Mouse (Mus musculus): ENCODE results near the gene Sesn3.
"Not testable (repeated sequence)": the region's sequence is repeated elsewhere in the genome, so short reads cannot be mapped to it uniquely, and the experiment has no call there.

Gene Sesn3

DNA sequence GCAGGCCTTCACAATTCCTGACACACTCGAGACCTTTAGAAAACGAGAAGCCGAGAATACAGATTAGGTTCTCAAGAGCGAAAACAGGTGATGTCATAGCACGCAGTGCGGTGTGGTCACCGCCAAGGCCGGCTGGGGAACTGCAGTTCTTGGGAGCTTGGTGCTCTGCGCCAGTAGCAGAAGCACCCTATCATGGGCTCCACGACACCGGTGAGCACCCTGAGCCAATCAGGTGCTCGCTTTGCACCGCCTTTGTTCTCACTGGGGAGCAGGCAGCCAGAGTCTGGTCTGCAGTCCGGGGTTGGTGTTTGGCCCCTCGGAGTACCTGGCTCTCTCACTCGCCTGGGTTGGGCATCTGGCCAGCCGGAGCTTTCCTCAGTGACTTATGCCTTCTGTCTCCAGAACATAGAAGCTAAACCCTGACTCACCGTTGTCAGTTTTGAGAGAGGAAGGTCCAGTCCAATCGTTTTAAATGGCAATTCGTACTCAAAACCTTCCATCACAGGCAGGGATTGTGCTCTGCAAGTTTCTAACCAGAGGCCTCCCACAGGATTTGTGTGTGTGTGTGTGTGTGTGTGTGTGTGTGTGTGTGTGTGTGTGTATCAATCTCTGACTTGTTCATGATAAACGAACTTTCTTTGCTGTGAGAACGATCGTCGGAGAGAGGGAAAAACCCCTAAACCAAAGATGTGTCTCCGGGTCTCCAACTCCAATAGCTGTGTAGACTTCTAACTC lies at the start of gene Sesn3:
TSS of gene Sesn3 (plus strand) at position 82 of the 735 bp plus-strand sequence.
- DNase-seq (ENCODE audit: low spot score in 2 of 2): peak; percentile 67 to 75

DNA sequence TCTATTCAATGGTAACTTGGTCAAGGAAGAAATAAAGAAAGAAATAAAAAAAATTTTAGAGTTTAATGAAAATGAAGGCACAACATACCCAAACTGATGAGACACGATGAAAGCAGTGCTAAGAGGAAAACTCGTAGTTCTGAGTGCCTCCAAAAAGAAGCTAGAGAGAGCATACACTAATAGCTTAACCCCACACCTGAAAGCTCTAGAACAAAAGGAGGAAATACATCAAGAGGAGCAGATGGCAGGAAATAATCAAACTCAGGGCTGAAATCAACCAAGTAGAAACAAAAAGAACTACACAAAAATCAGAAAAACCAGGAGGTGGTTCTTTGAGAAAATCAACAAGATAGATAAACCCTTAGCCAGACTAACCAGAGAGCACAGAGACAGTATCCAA lies 47.8 kb upstream of the Sesn3 start:
- not testable (repeated sequence) for DNase-seq (ENCODE audit: low spot score in 2 of 2)

DNA sequence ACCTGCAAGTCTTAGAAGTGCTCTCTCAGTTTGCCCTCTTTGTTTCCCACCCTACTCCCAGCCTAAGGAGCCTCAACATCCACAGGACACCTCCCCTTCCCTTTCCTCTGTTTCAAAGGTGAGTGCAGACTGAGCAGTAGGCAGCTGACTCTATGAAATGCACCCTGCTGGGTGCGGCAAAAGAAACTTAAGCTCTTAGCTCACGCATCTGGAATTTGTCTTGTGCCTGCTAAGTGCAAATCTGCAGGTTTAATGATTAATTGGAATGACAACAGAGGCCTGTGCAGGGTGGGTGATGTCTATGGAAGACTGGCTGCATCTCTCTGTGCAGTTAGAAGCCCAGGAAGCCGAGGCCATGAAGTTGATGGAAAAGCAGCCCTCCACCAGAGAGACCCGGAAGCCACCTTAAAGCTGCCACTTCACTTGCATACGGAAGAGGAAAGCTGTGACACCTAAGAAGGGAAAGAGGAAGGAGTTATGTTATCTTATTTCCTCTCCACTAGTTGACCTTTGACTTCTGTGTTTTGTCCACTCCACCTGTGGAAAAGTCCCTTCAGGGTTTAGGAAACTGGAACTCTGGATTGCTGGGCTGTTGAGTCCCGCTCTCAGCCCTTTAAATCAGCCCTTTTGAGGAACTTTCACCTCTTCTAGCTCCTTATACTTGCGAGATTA lies 41.0 kb upstream of the Sesn3 start:
- DNase-seq (ENCODE audit: low spot score in 2 of 2): no peak

DNA sequence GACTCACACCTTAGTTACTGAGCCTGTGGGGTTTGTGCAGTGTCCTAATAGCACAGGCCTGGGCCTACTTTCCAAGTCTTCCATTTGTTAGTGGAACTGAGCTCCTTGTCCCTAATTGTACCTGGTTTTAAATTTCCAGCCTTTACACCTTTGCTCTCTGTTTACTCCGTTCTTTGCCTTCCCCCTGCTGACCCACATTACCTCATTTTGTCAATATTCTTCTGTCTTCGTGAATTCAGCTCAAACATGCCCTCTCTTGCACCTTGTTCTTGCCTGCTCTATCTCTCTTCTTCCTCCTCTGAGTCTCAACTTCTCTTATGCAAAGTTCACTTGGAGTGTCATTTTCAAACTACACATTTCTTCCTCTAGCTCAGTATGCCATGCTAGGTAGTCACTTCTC lies 39.6 kb upstream of the Sesn3 start:
- no peak for DNase-seq (ENCODE audit: low spot score in 2 of 2)

DNA sequence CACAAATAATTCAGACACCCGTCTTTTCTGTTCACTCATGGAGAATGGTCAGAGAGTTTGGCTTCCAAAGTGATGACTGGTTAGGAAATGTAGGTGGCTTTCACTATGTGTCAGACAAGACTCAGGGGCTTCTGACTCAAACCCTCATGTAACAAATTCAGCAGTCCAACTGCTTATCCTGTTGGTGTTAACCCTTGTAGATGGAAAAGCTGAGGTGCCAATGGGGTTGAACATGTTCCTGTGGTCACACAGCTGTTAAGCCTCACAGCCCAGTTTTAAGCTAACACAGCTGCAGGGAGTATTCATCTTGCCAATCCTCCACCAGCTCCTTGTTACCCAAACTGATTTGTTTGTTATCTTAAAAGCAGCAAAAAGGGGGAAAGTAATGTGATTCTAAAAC lies 33.9 kb upstream of the Sesn3 start:
- DNase-seq (ENCODE audit: low spot score in 2 of 2): not testable (repeated sequence)

DNA sequence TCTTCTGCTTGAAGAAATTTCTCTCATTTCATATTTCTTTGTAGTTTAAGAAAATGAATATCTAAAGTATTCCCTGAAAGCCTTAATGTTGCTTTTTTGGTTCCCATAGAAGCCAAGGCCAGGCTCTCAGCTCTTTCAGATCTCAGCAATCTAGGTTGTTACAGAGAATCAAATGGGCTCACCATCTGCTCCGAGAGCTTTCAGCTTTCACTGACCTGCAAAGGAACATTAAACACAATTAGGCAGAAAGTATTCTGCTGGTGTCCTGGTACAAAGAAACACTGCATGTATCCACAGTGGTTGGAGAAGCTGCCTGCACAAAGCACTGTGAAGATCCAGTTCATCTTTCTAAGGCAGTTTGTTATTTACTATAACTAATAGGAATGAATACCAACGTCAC lies 32.6 kb upstream of the Sesn3 start:
- DNase-seq (ENCODE audit: low spot score in 2 of 2): no peak

DNA sequence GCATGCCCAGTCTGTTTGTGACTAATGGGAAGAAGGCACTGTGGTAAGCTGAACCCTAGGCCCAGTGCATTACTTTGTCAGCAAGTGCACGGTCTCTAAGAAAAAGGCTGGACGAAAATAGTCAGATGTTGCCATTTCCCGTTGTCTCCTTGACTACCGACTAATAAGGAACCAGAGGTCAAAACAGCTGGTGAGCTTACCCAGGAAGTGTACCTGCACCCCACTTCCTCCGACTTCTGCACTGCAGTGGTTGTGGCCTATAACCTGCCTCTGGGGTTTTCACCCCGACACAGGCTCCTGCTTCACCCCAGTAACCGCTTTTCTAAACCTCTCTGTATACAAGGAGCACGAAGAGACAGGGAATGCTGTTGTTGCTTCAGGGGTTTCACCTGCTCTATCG lies 30.3 kb upstream of the Sesn3 start:
- peak; percentile 3 to 23 for DNase-seq (ENCODE audit: low spot score in 2 of 2)

DNA sequence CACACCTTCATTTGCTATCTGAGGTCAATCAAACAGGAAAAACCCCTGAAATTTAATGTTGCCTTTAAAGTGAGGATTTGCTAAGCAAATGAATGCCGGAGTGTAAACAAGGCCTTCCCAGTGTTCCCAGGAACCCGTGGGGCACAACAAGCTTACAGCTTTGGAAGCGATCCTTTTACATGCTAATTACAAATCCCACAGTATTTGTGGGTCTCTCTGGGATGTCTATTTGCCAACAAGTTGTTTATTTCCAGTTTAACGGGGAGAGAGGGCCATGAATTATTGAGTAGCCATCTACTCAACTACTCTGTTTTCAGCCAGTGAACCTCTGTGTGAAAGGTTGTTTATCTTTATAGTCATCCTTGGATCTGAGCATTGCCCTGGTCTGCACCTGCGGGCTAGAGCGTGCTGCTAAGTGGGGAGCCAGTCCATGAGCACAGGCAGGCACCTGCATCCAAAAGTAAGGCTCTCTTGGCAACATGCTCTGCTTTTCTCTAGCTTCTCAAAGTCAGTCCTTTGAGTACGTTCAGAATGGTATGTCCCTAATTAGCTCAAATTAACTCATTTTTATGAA lies 29.8 kb upstream of the Sesn3 start:
- no peak for DNase-seq (ENCODE audit: low spot score in 2 of 2)

DNA sequence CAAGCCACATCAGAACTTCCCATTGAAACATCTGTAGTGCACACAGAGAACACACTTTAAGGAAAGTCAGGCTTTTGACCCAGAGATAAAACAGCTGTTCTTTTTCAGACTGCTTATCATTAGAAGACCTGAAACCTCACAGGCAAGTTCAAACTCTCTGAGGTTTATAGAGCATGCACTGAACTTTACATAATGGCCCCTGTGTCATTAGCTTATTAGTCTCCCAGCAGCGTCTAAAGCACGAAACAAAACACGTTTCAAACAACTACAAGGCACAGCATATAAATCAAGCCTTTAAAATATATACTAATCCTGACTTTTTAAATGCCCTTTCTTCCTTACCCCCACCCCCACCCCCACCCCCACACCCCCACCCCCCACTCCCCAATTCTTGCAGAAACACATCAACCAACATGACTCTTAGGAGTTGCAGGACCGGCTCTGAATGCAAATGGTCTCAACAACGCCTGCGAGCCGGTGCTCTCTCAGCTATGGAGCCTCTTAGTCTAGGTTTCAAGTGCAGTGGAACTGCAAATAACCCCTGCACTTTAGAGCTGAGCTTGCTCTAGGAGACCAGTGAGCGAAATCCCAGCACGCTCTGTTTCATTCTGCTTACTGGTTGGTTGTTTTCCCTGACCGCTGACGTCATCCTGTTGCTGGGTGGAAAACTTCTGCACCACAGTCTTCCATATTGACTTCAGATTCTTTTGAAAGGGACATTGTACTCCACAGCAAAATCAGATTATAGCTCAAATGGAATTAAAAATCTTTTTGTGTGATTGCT lies 28.7 kb upstream of the Sesn3 start:
- no peak for DNase-seq (ENCODE audit: low spot score in 2 of 2)

DNA sequence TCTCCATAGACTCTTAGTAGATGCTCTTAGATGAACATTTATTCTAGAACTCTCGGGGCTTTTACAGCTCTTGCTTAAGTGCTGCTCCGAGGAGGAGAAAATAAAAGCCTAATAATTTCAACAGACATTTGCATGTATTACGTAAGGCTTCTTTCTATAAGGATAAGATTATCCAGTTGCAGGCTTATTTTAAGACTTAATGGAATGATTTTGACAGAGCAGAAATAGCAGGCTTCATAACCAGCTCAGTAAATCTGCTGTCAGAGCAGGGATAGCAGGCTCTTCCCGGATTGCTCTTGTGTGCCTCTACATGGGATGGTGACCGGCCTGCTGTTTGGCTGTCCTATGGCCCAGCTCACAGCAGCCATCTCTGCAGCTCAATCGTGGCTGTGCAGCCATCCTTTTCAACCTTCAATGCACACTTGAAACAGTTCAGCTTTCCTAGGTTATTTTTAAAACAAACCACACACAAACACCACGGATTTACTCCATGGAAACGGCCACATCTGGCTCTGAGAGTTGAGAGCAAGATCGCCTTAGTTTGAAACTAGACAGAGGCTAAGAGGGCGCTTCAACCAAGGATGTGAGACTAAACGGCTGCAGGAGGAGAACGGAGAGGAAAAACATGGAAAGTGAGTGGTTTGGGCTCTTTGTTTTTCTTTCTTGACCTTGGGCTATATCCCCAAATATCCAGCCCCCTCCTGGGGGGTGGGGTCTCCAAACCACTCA lies 27.2 kb upstream of the Sesn3 start:
- DNase-seq (ENCODE audit: low spot score in 2 of 2): no peak

DNA sequence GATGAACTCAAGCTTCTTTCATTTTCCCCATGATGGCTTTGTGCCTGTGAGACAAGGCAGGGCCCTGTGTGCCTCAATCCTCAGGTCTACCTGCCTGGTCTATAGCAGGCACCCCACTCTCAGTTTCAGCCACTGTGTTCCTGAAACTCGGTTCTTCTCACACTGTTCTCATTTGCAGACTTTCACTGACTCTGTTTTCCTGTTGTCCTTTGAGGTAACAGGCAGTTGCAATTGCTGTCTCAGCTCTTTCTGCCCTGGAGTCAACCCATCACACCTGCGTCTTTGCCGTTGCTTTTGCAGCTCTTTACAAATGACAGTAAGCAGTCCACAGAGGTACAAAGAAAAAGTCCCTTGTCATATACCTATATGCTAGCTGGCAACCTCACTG lies 26.7 kb upstream of the Sesn3 start:
- no peak for DNase-seq (ENCODE audit: low spot score in 2 of 2)

DNA sequence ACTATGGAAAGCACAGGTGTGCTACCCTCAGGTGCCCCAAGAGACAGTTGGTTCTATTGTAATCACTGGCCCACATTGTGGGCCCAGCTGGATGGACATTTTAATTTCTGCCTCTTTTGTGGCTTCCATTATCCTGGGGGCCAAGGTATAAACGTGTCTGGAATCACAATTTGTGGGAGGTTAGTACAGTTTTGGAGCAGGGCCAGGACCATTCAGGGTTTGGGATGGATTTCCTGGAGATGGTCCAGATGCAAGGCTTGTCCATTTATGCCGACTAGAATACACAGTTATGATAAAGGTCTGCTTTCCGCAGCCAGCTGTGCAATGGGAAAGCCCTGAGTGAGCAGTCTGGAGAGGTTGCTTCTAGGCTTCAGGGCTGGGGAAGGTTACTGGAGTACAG lies 13.7 kb upstream of the Sesn3 start:
- no peak for DNase-seq (ENCODE audit: low spot score in 2 of 2)

DNA sequence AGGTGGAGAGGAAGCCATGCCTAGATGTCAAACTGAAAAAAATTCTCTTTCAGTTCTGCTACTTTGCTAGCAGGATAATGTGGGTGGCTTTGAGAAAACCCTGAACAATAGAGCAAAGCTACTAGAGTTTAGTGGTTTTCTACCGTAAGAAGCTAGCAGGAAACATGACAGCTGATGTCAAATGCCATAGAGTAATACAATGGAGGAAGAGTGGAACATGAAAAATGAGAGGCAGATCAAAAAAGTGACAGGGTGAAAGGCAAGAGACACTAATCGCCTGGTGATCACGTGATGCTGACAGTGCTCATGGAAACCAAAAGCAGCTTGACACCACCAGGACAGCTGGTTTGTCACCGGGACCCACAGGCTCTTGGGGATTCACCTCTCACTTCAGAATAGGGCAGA lies 12.3 kb upstream of the Sesn3 start:
- DNase-seq (ENCODE audit: low spot score in 2 of 2): no peak

DNA sequence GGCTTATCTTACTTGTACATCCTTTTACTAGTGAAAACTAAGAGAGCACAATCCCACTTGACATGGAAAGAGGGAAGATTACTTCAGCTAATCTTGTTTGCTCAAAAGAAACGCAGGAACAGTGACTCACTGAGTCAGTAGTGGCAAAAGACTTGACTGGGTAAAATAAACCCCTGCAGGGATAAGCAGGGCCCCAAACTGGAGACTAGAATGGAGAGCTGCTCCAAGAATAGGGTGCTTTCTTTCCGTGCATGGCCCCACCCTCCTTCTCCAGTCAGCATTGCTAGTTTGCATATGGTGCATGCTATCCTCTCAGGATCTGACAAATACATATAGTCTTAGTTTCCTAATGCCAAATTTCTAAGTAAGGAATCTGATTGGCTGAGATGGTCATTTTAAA lies 8.4 kb upstream of the Sesn3 start:
- DNase-seq (ENCODE audit: low spot score in 2 of 2): no peak

DNA sequence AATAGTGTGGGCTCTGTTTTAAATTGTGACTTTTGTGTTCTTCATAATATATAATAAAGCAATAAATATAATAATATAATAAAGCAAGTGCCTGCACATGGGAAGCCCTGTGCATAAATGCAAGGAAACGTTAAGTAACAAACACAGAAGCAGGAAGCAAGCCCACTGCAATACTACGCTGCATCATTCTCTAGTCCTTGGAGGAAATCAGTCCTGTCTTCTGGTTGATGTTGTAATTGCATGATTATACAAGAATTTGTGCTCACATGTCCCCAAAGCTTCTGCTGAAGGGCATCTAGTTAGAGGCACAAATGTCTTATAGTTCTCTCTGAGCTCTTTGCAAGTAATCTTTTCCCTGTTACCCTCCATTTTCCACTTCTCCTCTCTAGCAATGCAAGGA lies 6.3 kb upstream of the Sesn3 start:
- DNase-seq (ENCODE audit: low spot score in 2 of 2): no peak

DNA sequence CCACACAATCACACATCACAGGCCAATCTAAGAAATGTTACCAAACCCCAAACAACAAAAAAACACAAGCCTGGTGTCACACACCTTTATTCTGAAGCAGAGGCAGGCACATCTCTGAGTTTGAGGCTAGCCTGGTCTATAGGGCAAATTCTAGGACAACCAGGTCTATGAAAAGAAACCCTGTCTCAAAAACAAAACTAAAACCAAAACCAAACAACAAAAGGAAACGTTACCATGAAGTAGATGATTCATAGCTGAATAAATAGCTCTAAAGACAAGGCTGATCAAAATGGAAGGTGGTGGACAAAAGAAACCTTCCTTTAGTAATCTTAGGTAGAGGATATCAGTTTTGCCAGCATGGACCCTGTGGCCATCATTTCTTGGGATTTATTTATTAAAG lies 1.9 kb upstream of the Sesn3 start:
- no peak for DNase-seq (ENCODE audit: low spot score in 2 of 2)

DNA sequence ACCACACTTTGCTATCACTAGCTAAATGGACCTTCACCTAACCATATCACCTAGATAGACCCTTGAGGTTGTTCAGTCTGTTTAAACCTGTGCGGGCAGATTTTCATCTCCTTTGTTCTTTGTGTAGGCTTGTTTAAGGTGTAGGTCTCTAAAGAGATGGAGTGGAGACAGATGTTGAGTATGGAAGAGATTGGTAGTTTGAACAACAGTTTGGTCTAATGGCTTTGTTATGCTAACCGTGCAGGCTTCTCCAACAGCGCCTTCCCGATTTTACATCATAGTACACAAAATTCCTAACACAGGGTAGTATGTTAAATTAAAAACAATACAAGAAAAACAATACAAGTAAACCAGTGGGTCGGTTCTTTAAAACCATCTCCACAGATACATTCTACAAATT lies 281 bp upstream of the Sesn3 start:
- no peak for DNase-seq (ENCODE audit: low spot score in 2 of 2)

DNA sequence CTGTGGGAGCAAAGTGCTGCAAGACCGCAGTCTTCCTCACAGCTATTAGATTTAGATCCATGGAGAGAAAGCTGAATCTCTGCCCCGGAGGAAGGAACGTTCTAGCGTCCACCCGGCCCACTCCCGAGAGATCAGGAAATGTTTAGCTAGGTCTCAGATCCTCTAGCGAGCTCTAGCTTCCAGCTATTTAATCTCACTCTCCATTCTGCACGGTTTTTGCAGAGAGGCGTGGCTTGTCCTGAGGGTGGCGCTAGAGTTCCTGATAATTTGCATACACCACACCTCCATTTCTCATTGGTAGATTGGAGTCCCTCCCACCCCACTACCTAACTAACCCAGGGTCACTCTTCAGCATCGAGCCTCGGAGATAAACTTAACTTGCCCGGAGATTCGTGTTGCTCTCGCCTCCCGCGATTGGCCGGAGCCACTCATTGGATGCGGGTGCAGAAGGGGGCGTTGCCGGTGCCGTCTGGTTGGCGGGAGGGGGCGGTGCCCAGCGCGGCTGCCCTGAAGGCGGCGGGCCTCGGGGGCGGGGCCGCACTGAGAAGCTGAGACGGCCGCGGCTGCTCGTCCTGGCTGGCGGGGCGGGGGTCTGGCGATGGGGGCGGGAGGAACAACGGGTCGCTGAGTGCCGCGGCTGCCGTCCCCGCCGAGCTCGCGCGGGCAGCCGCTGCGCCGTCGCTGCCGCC lies 1.1 kb downstream of the Sesn3 start:
- DNase-seq (ENCODE audit: low spot score in 2 of 2): peak; percentile 99 to 100

DNA sequence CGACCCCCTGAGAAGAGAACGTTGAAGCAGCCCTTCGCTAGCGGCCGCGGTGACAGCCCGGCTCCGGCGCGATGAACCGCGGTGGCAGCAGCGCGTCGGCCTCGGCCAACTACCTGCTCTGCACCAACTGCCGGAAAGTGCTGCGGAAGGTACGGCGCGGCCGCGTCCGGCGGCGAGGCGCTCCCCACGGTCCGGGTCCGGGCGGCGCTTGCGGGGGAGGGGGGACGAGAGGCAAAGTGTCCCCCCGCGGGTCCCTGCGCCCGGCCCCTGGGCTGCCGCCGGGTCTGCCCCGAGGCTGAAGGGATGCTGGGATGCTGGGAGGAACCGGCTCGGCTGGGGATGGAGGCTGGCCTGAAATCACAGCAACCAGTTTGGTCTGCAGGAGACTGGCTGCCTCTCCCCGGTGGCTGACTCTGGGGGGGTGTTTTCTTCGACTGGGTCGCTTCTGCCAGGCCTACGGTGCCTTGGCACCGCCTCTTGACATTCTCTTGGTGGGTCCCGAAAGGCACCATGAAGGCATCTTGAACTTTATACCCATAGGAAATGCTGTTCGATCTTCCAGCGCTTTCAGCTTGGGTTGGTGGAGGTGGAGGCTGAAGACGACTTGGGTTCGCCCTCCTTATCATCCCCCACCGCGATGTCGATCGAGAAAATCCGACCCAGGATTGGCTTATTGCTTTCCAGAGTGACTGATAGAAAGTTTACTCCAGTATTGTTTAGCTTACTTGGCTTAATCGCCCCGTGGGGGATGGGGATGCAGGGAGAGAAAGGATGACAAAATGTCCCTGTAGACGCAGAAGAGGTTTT lies 1.8 kb downstream of the Sesn3 start:
- peak; percentile 27 to 49 for DNase-seq (ENCODE audit: low spot score in 2 of 2)

DNA sequence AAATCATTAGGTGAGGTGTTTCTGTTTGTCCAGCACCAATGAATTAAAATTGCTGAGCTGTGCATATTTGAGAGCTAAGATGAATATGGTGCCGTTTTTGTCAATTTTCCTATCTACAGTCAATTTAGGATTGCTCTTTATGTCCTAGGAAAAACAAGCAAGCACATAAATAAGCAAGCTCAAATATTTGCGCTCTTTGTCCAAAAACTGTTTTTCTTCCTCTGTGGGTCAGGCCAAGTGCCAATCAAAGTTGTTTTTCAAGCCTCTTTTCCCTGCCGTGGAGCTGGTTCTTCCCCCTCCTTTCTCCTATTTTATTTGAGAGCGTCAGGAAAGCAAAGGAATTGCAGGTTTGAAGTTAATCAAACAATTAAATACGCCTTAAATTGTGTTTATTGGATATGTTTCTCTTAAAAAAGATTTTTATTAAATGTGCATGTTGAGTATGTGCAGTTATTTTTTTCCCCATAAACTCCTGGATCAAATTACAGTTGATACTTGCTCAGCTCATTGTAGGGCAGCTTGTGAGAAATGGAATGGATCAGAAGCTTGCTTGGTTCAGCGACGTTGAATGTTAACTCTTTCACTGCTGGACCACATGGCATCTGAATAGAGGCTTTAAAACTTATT lies 2.6 kb downstream of the Sesn3 start:
- DNase-seq (ENCODE audit: low spot score in 2 of 2): peak; percentile 9 to 10

Data from heart, adult 9 months (tissue).